Mouse (Mus musculus): Measurements from ENCODE around the gene Cdc42ep4. TPM values are rescaled to one million over a fixed set of nuclear protein-coding genes. Genes with fewer than 3 reads are reported as not detected.

Gene Cdc42ep4
- polyA plus RNA-seq, 2 experiments = 47.3 to 49.6 TPM

DNA sequence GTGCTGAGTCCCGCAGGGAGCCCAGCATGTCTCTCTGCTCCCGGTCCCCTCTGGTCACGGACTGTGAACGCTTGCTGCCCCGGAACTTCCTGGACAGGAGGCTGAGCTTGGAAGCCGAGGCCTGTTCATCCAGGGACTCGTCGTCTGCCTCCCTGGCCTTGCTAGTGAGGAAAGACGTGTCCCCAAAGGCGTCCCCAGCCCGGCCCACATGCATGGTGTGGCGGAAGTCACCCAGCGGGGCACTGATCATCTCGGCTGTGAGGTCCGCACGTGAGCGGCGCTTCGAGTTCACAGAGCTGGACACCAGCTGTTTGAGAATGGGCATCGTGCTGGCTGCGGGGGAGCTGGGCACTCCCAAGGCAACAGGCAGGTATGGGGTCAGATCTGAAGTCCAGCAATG is 22.4 kb downstream of the Cdc42ep4 start:
- WGBS = 80% methylated on average over 21 of the region's 21 CpGs

DNA sequence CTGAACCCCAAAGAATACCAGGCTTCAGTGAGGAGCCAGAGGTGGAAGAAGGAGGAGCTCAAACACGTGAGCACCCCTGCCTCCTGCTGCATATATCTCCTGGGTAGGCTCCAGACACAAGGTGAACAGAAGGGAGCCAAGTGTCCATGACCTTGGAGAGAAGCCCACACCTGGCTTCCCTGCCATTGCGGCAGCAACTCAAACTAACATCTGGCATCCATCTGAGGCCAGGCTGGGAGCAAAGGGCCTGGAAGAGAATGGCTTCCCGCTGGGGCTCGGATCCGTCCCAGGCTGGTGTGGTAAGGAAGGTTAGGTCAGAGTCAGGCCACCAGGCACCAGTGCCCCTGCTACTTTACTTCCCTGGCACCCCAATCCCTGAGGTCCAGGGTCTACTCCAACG is 23.7 kb downstream of the Cdc42ep4 start:
- no peaks in the 10 kb centered on the region for H3K9me3 ChIP-seq (ENCODE audit: control insufficient read depth, low read length)
- ATAC-seq (ENCODE audit: low FRiP score, low read depth) (no peak), DNase-seq (ENCODE audit: low spot score) (no peak)
- peaks cover 44% of the 10 kb centered on the region for H3K4me1 ChIP-seq (ENCODE audit: control insufficient read depth, insufficient read depth, low read length)
- no peak overlapping the region for H3K4me3 ChIP-seq (replicated peaks; ENCODE audit: low read length)
- TF ChIP-seq POLR2A (IDR thresholded peaks at IDR 0.05; ENCODE audit: borderline replicate concordance, extremely low read depth, insufficient read depth, insufficient read length) = no peak
- no peak overlapping the region for H3K9ac ChIP-seq (ENCODE audit: low read depth, low read length, severe bottlenecking)
- H3K36me3 ChIP-seq (ENCODE audit: control insufficient read depth, insufficient read depth, low read length) = peaks cover 46% of the 10 kb centered on the region
- peak overlapping the region; percentile 72 for H3K27ac ChIP-seq (replicated peaks; ENCODE audit: low read depth, low read length)
- H3K4me2 ChIP-seq (replicated peaks; ENCODE audit: low read depth, low read length, severe bottlenecking) = no peak overlapping the region
- no peaks in the 10 kb centered on the region for H3K27me3 ChIP-seq (ENCODE audit: control insufficient read depth, insufficient read depth, low read length)
- 15% methylated on average over 6 of the region's 6 CpGs for WGBS

More for the DNA sequence above, 22.4 kb downstream of the Cdc42ep4 start:
- Histone ChIP-seq H3K4me2 (replicated peaks; ENCODE audit: low read depth, low read length, severe bottlenecking) (no peak overlapping the region), H3K9me3 (ENCODE audit: control insufficient read depth, low read length) (no peaks in the 10 kb centered on the region), H3K36me3 (ENCODE audit: control insufficient read depth, insufficient read depth, low read length) (peaks cover 46% of the 10 kb centered on the region), H3K4me1 (ENCODE audit: control insufficient read depth, insufficient read depth, low read length) (peaks cover 56% of the 10 kb centered on the region), H3K27ac (replicated peaks; ENCODE audit: low read depth, low read length) (no peak overlapping the region), H3K4me3 (replicated peaks; ENCODE audit: low read length) (no peak overlapping the region), H3K27me3 (ENCODE audit: control insufficient read depth, insufficient read depth, low read length) (no peaks in the 10 kb centered on the region), H3K9ac (ENCODE audit: low read depth, low read length, severe bottlenecking) (no peak overlapping the region)
- ATAC-seq (ENCODE audit: low FRiP score, low read depth) = no peak
- no peak for DNase-seq (ENCODE audit: low spot score)
- no peak for TF ChIP-seq POLR2A (IDR thresholded peaks at IDR 0.05; ENCODE audit: borderline replicate concordance, extremely low read depth, insufficient read depth, insufficient read length)

DNA sequence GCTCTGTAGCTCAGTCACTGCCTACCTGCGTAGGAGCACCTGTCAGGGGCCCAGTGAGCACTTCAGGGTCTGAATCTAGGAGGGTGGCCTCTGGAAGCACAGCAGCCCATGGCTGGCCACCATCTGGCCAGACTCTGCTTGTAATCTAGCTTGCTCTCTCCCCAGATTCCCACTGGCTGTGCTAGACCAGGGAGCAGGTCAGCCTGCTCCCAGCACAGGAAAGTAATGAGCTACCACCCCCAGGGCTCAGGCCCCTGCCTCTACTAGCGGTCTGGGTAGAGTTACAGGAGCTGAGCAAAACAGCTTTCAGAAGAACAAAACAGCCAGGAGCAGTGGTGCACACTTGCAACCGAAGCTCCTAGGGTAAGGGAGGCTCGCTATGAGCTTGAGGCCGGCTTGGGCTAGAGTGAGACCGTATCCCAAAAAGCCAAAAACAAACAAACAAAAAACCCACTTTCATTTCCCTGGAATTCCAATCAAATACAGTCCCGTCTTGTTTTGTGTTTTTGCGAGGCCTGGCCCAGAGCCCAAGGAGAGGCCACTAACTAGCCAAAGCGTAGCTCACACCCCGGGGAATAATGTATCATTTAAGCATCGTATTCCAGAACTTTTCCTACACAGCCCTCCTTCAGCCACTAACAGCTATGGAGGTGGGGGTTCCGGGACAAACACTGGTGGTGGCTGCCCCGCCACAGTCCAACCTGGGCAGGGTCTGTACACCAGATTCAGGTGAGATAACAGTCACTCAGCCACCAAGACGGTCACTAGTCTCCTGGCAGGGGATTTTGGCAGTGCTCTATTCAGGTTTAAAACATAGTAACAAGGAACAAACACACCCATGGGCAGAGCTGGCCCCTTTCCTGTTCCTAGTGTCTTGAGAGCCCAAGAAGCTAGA is 24.4 kb downstream of the Cdc42ep4 start:
- no peak overlapping the region for H3K4me3 ChIP-seq (replicated peaks; ENCODE audit: low read length)
- no peaks in the 10 kb centered on the region for H3K9me3 ChIP-seq (ENCODE audit: control insufficient read depth, low read length)
- ATAC-seq (ENCODE audit: low FRiP score, low read depth) (peak; percentile 31; the same call in 1 of the 2 replicates), DNase-seq (ENCODE audit: low spot score) (peak; percentile 69)
- no peak for TF ChIP-seq POLR2A (IDR thresholded peaks at IDR 0.05; ENCODE audit: borderline replicate concordance, extremely low read depth, insufficient read depth, insufficient read length)
- 0 out of 2 replicates have a peak overlapping the region, but pooled peaks have one; percentile 3 for H3K4me2 ChIP-seq (replicated peaks; ENCODE audit: low read depth, low read length, severe bottlenecking)
- peak overlapping the region; percentile 72 for H3K27ac ChIP-seq (replicated peaks; ENCODE audit: low read depth, low read length)
- peaks cover 40% of the 10 kb centered on the region for H3K4me1 ChIP-seq (ENCODE audit: control insufficient read depth, insufficient read depth, low read length)
- H3K36me3 ChIP-seq (ENCODE audit: control insufficient read depth, insufficient read depth, low read length) = peaks cover 46% of the 10 kb centered on the region
- H3K9ac ChIP-seq (ENCODE audit: low read depth, low read length, severe bottlenecking) = no peak overlapping the region
- H3K27me3 ChIP-seq (ENCODE audit: control insufficient read depth, insufficient read depth, low read length) = no peaks in the 10 kb centered on the region
- WGBS = 33% methylated on average over 14 of the region's 14 CpGs

- H3K36me3 ChIP-seq (ENCODE audit: control insufficient read depth, insufficient read depth, low read length) = peaks cover 46% of the 10 kb centered on the region
- whole genome bisulfite sequencing = 75% methylated on average over 4 of the region's 4 CpGs
Measured at GRCm38 (mm10) chr11:113725235-113726048, 26.2 kb downstream of the Cdc42ep4 start.

DNA sequence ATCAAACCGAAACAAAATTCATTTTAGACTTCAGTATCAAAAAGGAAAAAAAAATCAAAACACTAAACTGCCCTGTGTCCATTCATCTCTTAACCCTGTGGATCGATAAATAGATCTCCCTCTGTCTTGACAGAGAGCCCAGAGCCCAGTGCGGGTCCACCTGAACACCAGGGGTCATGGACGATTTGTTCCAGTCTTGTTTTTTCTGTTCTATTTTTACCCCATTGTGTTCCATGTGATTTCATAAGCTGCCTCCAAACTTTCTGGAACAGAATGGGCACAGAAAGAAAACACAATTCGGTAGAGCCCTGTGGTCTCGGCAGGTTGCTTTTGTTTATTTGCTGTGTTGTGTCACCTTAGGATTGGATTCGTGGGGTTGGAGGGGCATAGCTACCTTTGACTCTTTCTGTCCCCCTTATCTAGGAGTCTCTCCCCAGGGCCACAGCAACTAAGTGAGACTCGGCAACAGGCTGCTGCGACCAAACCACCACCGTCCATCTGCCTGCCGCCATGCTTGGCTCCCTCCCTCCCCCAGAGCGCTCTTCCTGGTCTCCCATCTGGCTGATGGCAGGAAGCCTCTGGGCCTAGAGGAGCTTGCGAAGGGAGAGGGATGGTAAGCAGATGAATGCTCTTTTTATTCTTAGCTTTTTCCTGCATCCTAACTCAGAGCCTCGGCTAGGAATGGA is 29.1 kb downstream of the Cdc42ep4 start:
- H3K27ac ChIP-seq (replicated peaks; ENCODE audit: low read depth, low read length) = no peak overlapping the region
- H3K36me3 ChIP-seq (ENCODE audit: control insufficient read depth, insufficient read depth, low read length) = peaks cover 27% of the 10 kb centered on the region
- WGBS = 69% methylated on average over 14 of the region's 14 CpGs
- H3K9me3 ChIP-seq (ENCODE audit: control insufficient read depth, low read length) = no peaks in the 10 kb centered on the region
- ATAC-seq (ENCODE audit: low FRiP score, low read depth) = no peak
- no peak overlapping the region for H3K9ac ChIP-seq (ENCODE audit: low read depth, low read length, severe bottlenecking)
- H3K4me2 ChIP-seq (replicated peaks; ENCODE audit: low read depth, low read length, severe bottlenecking) = no peak overlapping the region
- no peak overlapping the region for H3K4me3 ChIP-seq (replicated peaks; ENCODE audit: low read length)
- peaks cover 9% of the 10 kb centered on the region for H3K4me1 ChIP-seq (ENCODE audit: control insufficient read depth, insufficient read depth, low read length)
- TF ChIP-seq POLR2A (IDR thresholded peaks at IDR 0.05; ENCODE audit: borderline replicate concordance, extremely low read depth, insufficient read depth, insufficient read length) = no peak
- DNase-seq (ENCODE audit: low spot score) = no peak
- no peaks in the 10 kb centered on the region for H3K27me3 ChIP-seq (ENCODE audit: control insufficient read depth, insufficient read depth, low read length)

More at GRCm38 (mm10) chr11:113725235-113726048, 26.2 kb downstream of the Cdc42ep4 start:
- Histone ChIP-seq H3K4me3 (replicated peaks; ENCODE audit: low read length) (no peak overlapping the region), H3K27ac (replicated peaks; ENCODE audit: low read depth, low read length) (no peak overlapping the region), H3K4me1 (ENCODE audit: control insufficient read depth, insufficient read depth, low read length) (peaks cover 36% of the 10 kb centered on the region), H3K9ac (ENCODE audit: low read depth, low read length, severe bottlenecking) (no peak overlapping the region), H3K9me3 (ENCODE audit: control insufficient read depth, low read length) (no peaks in the 10 kb centered on the region), H3K4me2 (replicated peaks; ENCODE audit: low read depth, low read length, severe bottlenecking) (no peak overlapping the region), H3K27me3 (ENCODE audit: control insufficient read depth, insufficient read depth, low read length) (no peaks in the 10 kb centered on the region)
- ATAC-seq (ENCODE audit: low FRiP score, low read depth) = peak; percentile 27; the same call in 1 of the 2 replicates
- TF ChIP-seq POLR2A (IDR thresholded peaks at IDR 0.05; ENCODE audit: borderline replicate concordance, extremely low read depth, insufficient read depth, insufficient read length) = no peak
- no peak for DNase-seq (ENCODE audit: low spot score)

All from limb, embryonic 14.5 days (tissue).